Mouse (Mus musculus) right cerebral cortex, adult 18-20 months (tissue): Measurements from ENCODE around the gene Dapk3.
"Not testable (repeated sequence)": the region's sequence is repeated elsewhere in the genome, so short reads cannot be mapped to it uniquely, and the experiment has no call there.

ENCODE experiments used
- DNase-seq: peaks from one replicate; pipeline ENCODE4 v3.0.0; 2022; ENCODE audit warnings: mixed read lengths

The Dapk3 gene

GRCm38 (mm10) chr10:81146296-81146695, 36.5 kb upstream of the Dapk3 start:
- no peak for DNase-seq

- DNase-seq = no peak
These were observed 31.5 kb upstream of the Dapk3 start for GRCm38 (mm10) chr10:81151261-81151660.

GRCm38 (mm10) chr10:81152609-81153008, 30.2 kb upstream of the Dapk3 start:
- no peak for DNase-seq

- no peak for DNase-seq
These were observed 28.5 kb upstream of the Dapk3 start for GRCm38 (mm10) chr10:81154313-81154712.

- no peak for DNase-seq
These were observed 28.1 kb upstream of the Dapk3 start for GRCm38 (mm10) chr10:81154736-81155135.

GRCm38 (mm10) chr10:81161602-81162317, 21.0 kb upstream of the Dapk3 start:
- no peak for DNase-seq

- DNase-seq = no peak
These were observed 20.5 kb upstream of the Dapk3 start for GRCm38 (mm10) chr10:81162318-81162652.

GRCm38 (mm10) chr10:81165118-81165517, 17.7 kb upstream of the Dapk3 start:
- no peak for DNase-seq

GRCm38 (mm10) chr10:81167200-81168086, 15.4 kb upstream of the Dapk3 start, which contains the start of gene Pias4:
Pias4 (minus strand) TSS chr10:81167923.
- DNase-seq = peak; percentile 100

- no peak for DNase-seq
These were observed 14.7 kb upstream of the Dapk3 start for GRCm38 (mm10) chr10:81168087-81168431.

GRCm38 (mm10) chr10:81168521-81169244, 14.1 kb upstream of the Dapk3 start:
- DNase-seq = peak; percentile 82

GRCm38 (mm10) chr10:81169411-81169900, 13.3 kb upstream of the Dapk3 start:
- DNase-seq = not testable (repeated sequence)

GRCm38 (mm10) chr10:81173132-81173531, 9.7 kb upstream of the Dapk3 start:
- peak; percentile 87 for DNase-seq

GRCm38 (mm10) chr10:81174617-81175344, 8.0 kb upstream of the Dapk3 start:
- peak; percentile 86 for DNase-seq

- not testable (repeated sequence) for DNase-seq
These were observed 7.5 kb upstream of the Dapk3 start for GRCm38 (mm10) chr10:81175345-81175701.

- no peak for DNase-seq
These were observed 6.8 kb upstream of the Dapk3 start for GRCm38 (mm10) chr10:81175936-81176465.

- DNase-seq = peak; percentile 98
These were observed 6.1 kb upstream of the Dapk3 start, which contains the start of gene Eef2 for GRCm38 (mm10) chr10:81176466-81177271. Eef2 (plus strand) TSS chr10:81176631.

- DNase-seq = no peak
These were observed 5.3 kb upstream of the Dapk3 start for GRCm38 (mm10) chr10:81177491-81177925.

- DNase-seq = no peak
These were observed 4.7 kb upstream of the Dapk3 start for GRCm38 (mm10) chr10:81177958-81178712.

GRCm38 (mm10) chr10:81178927-81179326, 3.9 kb upstream of the Dapk3 start:
- DNase-seq = no peak
